Mouse (Mus musculus) naive thymus-derived CD4-positive, alpha-beta T cell, adult 2 months (primary cell): Measurements from ENCODE around the gene Bves.

Source experiments
- DNase-seq: peaks from one replicate; pipeline ENCODE4 v3.0.0-alpha.2; 2011; ENCODE audit warnings: low read depth

Gene Bves

GRCm38 (mm10) chr10:45356091-45356490 is 20.5 kb downstream of the Bves start:
- DNase-seq = no peak

DNA sequence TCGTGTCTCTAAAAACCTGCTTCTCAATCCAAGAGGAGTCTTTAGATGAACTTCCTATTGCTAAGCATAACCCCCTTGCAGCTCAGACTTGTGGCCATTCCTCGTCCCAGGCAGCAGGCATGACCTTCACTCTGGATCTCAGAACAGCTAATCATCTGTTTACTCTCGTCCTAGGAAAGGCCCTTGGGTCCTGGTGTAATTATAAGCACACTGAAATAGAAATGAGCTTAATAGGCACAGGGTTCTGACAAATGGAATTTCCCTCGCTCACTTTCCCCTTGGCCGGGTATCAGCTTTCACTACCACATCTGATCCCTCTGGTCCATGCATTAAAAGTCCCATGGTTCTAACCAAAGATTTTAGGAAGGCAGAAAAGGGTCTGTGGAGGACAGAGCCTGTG is 27.8 kb downstream of the Bves start:
- no peak for DNase-seq

DNA sequence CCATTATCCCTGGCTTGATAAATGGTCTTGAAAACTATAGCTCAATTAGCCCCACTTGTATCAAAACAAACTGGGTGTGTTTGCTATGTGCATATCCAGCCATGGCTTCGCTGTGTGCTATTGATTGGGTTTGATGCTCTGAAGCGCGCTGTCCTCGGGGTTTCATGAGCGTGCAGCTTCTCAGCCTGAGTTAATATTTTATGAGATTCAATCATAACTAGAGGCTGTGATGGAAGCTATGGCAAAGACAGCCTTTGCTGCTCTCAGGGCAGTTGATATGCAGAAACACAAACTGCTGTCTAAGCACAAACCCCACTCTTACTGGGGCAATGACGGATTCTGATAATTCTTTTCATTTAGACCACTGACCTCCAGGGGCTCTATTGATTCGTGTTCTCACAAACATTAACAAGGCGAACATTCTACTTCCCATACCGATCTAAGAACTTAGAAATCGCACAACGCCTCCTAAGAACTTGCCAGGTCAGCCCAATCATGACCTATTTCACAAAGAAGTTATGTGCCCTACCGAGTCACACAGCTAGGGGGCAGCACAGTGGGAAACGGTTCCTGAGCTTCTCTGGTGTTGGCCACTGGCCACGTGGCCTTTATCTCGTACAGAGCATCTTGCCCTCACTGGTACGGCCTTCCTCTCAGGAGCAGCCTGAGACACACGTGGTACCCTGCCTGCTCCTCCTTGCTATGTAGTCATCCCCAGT is 31.6 kb downstream of the Bves start:
- no peak for DNase-seq

DNA sequence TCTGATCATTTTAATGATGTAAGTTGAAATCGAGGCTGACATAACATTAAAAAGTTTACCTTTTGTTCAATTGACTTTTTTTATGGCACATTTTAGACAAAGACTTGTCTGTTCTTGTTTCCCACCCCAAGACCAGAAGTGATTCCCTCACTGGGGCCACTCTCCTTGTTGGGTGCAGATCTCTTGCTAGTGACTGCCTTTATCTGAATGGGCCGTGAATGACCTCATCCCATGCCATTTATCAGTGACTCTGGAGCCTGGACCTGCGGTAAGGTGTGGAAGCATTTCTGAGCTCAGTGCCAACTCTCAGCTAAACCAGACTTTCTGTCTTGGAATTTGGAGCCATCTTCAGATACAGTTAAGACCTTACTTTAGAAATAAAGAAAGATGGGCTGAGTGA is 34.1 kb downstream of the Bves start:
- DNase-seq = no peak

DNA sequence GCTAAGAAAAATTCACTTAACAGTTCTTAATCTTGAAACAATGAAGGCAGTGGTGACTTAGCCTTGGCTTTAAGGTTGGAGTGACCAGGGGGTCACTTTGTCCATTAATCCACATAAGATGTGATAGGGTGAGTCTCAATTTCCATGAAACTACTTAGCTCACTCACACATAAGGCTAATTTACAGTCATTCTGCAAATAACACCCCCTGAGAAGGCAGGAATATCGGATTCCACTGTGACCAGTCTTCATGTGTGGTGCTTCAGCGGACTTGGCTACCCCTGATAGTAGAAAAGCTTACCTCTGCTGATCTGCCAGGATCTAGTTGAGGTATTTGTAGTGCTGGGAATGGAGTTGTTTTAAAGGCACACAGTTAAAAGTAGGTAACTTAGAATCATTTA is 35.0 kb downstream of the Bves start:
- no peak for DNase-seq

DNA sequence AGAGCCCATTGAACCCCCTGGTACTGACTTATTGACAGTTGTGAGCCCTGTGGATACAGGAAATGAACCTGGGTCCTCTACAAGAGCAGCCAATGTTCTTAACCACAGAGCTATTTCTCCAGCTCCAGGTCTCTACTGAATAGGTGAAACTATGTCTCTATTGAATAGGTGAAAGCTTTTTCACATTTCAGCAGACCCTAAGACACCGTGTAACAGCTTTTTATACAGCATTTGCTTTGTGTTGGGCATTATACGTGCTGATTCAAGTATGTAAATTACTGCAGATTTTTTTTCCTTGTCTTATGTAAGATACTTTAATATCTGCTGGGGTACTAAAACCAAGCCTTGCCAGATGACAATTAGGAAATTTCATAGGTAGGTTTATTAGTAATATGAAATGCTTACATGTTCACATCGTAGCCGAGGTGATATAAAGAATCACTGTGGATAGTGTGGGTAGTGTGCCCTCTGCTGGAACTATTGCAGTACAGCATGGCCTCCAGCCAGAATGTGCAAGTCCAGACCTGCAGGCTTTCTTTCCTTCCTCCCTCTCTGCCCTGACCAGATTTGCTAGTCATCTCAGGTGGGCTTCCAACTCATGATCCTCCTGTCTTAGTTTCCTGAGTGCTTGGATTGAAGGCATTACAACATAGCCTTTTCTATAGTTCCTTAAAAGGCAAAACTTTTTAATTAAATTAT is 37.6 kb downstream of the Bves start:
- peak; percentile 43 for DNase-seq

GRCm38 (mm10) chr10:45378269-45378668 is 42.7 kb downstream of the Bves start:
- DNase-seq = no peak

DNA sequence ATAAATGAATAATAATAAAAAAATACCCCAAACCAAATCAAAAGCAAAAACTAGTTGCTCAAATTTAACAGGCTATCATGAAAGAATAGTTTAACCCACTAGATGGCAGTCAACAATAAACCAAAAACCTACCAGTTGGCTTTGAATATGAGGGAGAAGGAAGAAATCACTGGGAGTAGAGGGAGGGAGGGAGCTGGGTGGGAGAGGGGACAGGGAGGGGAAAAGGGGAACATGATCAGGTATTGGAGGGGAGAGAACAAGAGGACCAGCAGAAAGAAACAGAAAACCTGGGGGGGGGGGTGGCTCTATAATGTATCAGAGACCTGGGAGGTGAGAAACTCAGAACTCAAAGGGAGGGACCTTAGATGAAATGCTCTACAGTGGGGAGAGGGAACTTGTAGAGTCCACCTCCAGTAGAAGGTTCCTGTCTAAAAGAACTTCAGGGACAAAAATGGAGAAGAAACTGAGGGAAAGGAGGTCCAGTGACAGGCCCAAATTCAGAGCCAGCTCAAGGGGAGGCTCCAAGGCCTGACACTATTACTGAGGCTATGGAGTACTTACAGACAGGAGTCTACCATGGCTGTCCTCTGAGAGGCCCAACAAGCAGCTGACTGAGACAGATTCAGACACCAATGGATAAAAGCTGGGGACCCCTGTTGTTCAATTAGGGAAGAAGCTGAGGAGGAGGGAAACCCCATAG is 46.5 kb downstream of the Bves start:
- DNase-seq = no peak

GRCm38 (mm10) chr10:45382637-45382958 is 47.0 kb downstream of the Bves start:
- no peak for DNase-seq

GRCm38 (mm10) chr10:45398211-45398610 is 62.6 kb downstream of the Bves start:
- no peak for DNase-seq

DNA sequence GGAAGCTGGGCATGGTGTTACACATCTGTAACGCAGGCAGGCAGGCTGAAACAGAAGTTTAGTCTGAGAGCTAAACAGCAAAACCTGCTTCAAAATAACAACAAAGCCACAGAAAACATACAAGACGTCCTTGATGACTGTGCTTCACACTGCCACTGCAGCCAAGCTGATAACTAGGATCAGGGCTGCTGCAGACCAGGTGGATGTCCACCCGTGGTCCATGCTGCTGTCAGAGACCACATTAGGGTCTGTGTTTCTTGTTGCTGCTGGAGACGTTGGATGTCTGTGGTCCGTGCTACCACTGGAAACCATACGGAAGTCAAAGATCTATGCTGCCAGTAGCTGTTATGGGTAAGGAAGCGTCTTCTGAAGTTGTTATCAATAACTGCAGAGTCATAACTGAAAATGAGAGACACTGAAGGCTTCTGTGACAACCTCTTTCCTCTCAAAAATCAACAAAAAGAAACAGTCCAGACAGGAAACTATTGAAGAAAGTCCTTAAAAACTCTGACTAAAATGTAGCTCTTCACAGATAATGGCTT is 64.2 kb downstream of the Bves start:
- DNase-seq = no peak

DNA sequence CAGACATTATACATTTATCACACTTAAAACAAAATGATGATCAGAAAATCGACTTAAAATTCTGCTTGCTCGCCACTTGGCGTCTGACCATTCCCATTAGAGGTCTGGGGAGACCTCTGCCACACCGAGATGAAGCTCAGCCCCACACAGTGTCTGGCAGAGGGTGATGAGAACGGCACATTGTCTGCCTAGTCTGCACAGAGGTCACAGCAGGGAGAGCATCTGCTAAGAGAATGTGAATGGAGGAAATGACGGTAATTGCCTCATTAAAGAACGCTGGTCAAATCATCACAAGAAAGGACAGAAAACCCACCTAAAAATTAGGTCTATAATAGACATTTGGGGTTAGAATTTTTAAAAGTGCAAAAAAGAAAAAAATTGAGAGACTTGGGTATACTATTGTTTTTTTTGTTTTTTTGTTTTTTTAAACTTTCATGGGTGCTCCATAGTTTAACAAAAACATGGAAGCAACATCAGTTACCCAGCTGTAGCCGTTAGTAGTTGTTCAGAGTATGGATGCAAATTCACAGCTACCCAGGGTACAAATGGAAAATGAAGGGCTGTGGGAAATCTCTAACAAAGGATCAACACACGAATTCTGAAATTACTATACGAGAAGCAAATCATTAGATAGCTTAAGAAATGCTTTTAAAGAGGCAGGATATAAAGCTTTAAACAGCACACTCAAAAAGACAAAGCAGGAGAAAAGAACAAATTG is 75.2 kb downstream of the Bves start:
- DNase-seq = no peak

DNA sequence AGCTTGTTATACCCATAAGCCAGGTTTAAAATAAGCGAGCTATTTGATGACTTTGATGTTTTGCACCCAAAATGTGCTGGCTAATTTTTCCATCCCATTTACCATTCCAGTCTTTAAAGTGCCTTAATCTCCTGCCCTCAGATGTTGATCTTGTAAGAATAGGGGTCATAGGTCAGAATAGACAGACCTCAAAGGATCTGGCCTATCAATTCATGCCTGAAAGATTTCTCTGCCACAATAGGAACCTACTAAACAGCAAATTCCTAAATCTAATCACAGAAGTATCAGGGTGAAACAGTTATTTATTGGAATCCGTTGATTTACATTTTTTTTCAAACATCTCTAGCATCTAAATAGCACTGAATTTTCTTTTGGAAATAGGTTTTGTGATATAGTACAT is 76.2 kb downstream of the Bves start:
- DNase-seq = no peak

- DNase-seq = no peak
These were observed 76.6 kb downstream of the Bves start for GRCm38 (mm10) chr10:45412144-45412543.
